Mouse (Mus musculus) spleen, adult 2 months (tissue): Measurements from ENCODE around the gene Atp5d. TPM values are rescaled to one million over a fixed set of nuclear protein-coding genes. Genes with fewer than 3 reads are reported as not detected.

ENCODE experiments used
- DNase-seq, 2 experiments: peaks; one replicate each; pipeline versions ENCODE4 v3.0.0 to v3.0.0-alpha.2; 2012 to 2021; ENCODE audit warnings: low spot score in 2 of 2, low read depth in 1 of 2
- H3K27ac ChIP-seq: fragments of 200-500 bp; 2 replicates; pipeline ENCODE4 v1.5.1; 2012; ENCODE audit warnings: low read length, inconsistent platforms; ENCODE audit not compliant: insufficient read depth
- H3K27me3 ChIP-seq: fragments of 200-500 bp; 2 replicates; pipeline ENCODE4 v1.6.1; 2012; ENCODE audit warnings: mild to moderate bottlenecking, moderate library complexity, low read length, inconsistent platforms; ENCODE audit not compliant: control insufficient read depth, insufficient read depth
- H3K36me3 ChIP-seq: fragments of 200-500 bp; 2 replicates; pipeline ENCODE4 v1.6.1; 2012; ENCODE audit warnings: mild to moderate bottlenecking, low read length, inconsistent platforms; ENCODE audit not compliant: control insufficient read depth, insufficient read depth
- H3K4me1 ChIP-seq: fragments of 200-500 bp; 2 replicates; pipeline ENCODE4 v1.6.1; 2011; ENCODE audit warnings: inconsistent platforms; ENCODE audit not compliant: control insufficient read depth, insufficient read depth, insufficient read length
- H3K4me3 ChIP-seq: fragments of 200-500 bp; 2 replicates; pipeline ENCODE4 v1.5.1; 2011; ENCODE audit warnings: mild to moderate bottlenecking, inconsistent platforms; ENCODE audit not compliant: insufficient read depth, insufficient read length; ENCODE audit errors: extremely low read depth
- CTCF ChIP-seq: fragments of 200-500 bp; IDR thresholded peaks from 2 replicates; pipeline ENCODE4 v1.5.1; 2011; ENCODE audit warnings: mild to moderate bottlenecking, inconsistent platforms; ENCODE audit not compliant: insufficient read depth, insufficient read length, insufficient replicate concordance; ENCODE audit errors: extremely low read depth
- POLR2A ChIP-seq: fragments of 200-500 bp; IDR thresholded peaks from 2 replicates; pipeline ENCODE4 v1.6.1; 2011; ENCODE audit warnings: low read depth, low read length, inconsistent platforms
- WGBS: fragments of 180-500 bp; shearing (Covaris S2); methylation state at CpG from one replicate; pipeline ENCODE4 v1.1.7; 2018; 5-methylcytosine and 5-hydroxymethylcytosine counted together
- polyA plus RNA-seq: library from polyadenylated mRNA; depleted of rRNA; stranded (reverse); fragments of >200 nt; gene quantifications from 2 replicates; pipeline ENCODE4 v1.2.3, GENCODE M21; 2012; rRNA removed

Gene Atp5d
- polyA plus RNA-seq, 1 experiment: 592 TPM

- no peak overlapping the region for H3K27ac ChIP-seq
- 2% methylated on average over 47 of the region's 48 CpGs for WGBS
- H3K4me1 ChIP-seq: peaks cover 7% of the 10 kb centered on the region
- no peak for DNase-seq
- no peak overlapping the region; the same call in 1 of the 2 replicates for H3K4me3 ChIP-seq
- peaks cover 25% of the 10 kb centered on the region for H3K27me3 ChIP-seq
- no peak for TF ChIP-seq POLR2A
- TF ChIP-seq CTCF: no peak
- H3K36me3 ChIP-seq: no peaks in the 10 kb centered on the region
These were observed 52.1 kb downstream of the Atp5d start for GRCm38 (mm10) chr10:80190491-80191051.

GRCm38 (mm10) chr10:80193976-80194375 lies 55.5 kb downstream of the Atp5d start:
- no peak for TF ChIP-seq CTCF
- TF ChIP-seq POLR2A: no peak
- Histone ChIP-seq H3K27ac (no peak overlapping the region), H3K27me3 (peaks cover 20% of the 10 kb centered on the region), H3K4me3 (no peak overlapping the region), H3K4me1 (peaks cover 7% of the 10 kb centered on the region), H3K36me3 (no peaks in the 10 kb centered on the region)
- 87% methylated on average over 6 of the region's 6 CpGs for WGBS
- no peak for DNase-seq

DNA sequence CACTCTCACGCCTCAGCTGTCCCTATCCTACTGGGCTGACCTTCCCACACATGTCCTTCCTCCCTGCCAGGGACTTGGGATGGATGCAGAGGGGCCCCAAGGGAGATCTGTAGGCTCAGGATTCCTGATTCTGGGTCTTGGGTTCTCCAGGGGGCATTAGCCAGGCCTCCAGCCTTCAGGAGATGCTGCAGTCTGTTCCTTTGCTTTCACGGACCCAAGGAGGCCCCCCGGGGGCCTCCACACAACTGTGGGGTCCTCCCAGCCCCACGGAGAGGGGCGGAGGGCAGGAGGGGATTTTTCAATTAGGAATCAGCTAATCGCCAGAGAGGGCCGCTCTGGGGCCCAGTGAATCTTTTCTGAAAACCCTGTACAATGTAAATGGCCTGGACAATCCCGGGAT lies 56.0 kb downstream of the Atp5d start:
- peaks cover 7% of the 10 kb centered on the region for H3K4me1 ChIP-seq
- no peaks in the 10 kb centered on the region for H3K36me3 ChIP-seq
- no peak overlapping the region for H3K4me3 ChIP-seq
- TF ChIP-seq POLR2A (no peak), CTCF (no peak)
- 85% methylated on average over 8 of the region's 8 CpGs for WGBS
- DNase-seq: no peak
- no peak overlapping the region for H3K27ac ChIP-seq
- H3K27me3 ChIP-seq: peaks cover 18% of the 10 kb centered on the region

Other genes starting within 250 kb of the Atp5d start
- 71.5 and 138 TPM in 2 replicates for gene Cfd, start 247.8 kb upstream of the Atp5d start, polyA plus RNA-seq
- 46.4 and 73.7 TPM in 2 replicates for gene Med16, start 229.7 kb upstream of the Atp5d start, polyA plus RNA-seq
- gene Gm26602, start 227.8 kb upstream of the Atp5d start, polyA plus RNA-seq: not detected in 2 replicates
- gene Kiss1r, start 221.7 kb upstream of the Atp5d start, polyA plus RNA-seq: 5.3 and 6.3 TPM in 2 replicates
- 117 and 150 TPM in 2 replicates for gene R3hdm4, start 217.4 kb upstream of the Atp5d start, polyA plus RNA-seq
- gene Arid3a, start 211.6 kb upstream of the Atp5d start, polyA plus RNA-seq: 15.0 and 23.2 TPM in 2 replicates
- 41.2 and 51.6 TPM in 2 replicates for gene Wdr18, start 178.5 kb upstream of the Atp5d start, polyA plus RNA-seq
- gene Grin3b, start 167.9 kb upstream of the Atp5d start, polyA plus RNA-seq: 0.12 and 0.16 TPM in 2 replicates
- 266 and 371 TPM in 2 replicates for gene Tmem259, start 154.3 kb upstream of the Atp5d start, polyA plus RNA-seq
- gene Cnn2, start 150.0 kb upstream of the Atp5d start, polyA plus RNA-seq: 297 and 409 TPM in 2 replicates
- 50.4 and 64.5 TPM in 2 replicates for gene Abca7, start 142.1 kb upstream of the Atp5d start, polyA plus RNA-seq
- gene Arhgap45, start 122.0 kb upstream of the Atp5d start, polyA plus RNA-seq: 492 and 574 TPM in 2 replicates
- 139 and 182 TPM in 2 replicates for gene Polr2e, start 98.8 kb upstream of the Atp5d start, polyA plus RNA-seq
- gene Gpx4, start 91.5 kb upstream of the Atp5d start, polyA plus RNA-seq: 238 and 259 TPM in 2 replicates
- 95.0 and 122 TPM in 2 replicates for gene Sbno2, start 33.1 kb upstream of the Atp5d start, polyA plus RNA-seq
- 120 and 144 TPM in 2 replicates for gene Stk11, start 22.8 kb upstream of the Atp5d start, polyA plus RNA-seq
- gene Cbarp, start 2.2 kb downstream of the Atp5d start, polyA plus RNA-seq: 11.9 and 13.4 TPM in 2 replicates
- gene Midn, start 9.6 kb downstream of the Atp5d start, polyA plus RNA-seq: 128 and 157 TPM in 2 replicates
- gene Cirbp, start 27.4 kb downstream of the Atp5d start, polyA plus RNA-seq: 144 and 151 TPM in 2 replicates
- gene 1600002K03Rik, start 34.3 kb downstream of the Atp5d start, polyA plus RNA-seq: 10.8 TPM in 2 replicates
- 1.3 and 1.8 TPM in 2 replicates for gene Efna2, start 40.9 kb downstream of the Atp5d start, polyA plus RNA-seq
- gene Mum1, start 87.8 kb downstream of the Atp5d start, polyA plus RNA-seq: 35.1 and 42.8 TPM in 2 replicates
- 314 and 402 TPM in 2 replicates for gene Ndufs7, start 110.5 kb downstream of the Atp5d start, polyA plus RNA-seq
- gene Gamt, start 122.4 kb downstream of the Atp5d start, polyA plus RNA-seq: 19.7 and 23.5 TPM in 2 replicates
- 66.8 and 74.5 TPM in 2 replicates for gene Dazap1, start 122.9 kb downstream of the Atp5d start, polyA plus RNA-seq
- gene Rps15, start 153.8 kb downstream of the Atp5d start, polyA plus RNA-seq: 2,107 and 2,204 TPM in 2 replicates
- 0.68 and 1.00 TPM in 2 replicates for gene Apc2, start 157.3 kb downstream of the Atp5d start, polyA plus RNA-seq
- 40.6 and 56.7 TPM in 2 replicates for gene 2310011J03Rik, start 181.9 kb downstream of the Atp5d start, polyA plus RNA-seq
- gene Pcsk4, start 190.9 kb downstream of the Atp5d start, polyA plus RNA-seq: 6.2 and 10.0 TPM in 2 replicates
- 2.1 and 2.5 TPM in 2 replicates for gene Reep6, start 191.3 kb downstream of the Atp5d start, polyA plus RNA-seq
- 8.8 and 14.3 TPM in 2 replicates for gene Adamtsl5, start 209.8 kb downstream of the Atp5d start, polyA plus RNA-seq
- 0.04 TPM in 1 of 2 replicates, not detected in the other for gene Plk5, start 217.8 kb downstream of the Atp5d start, polyA plus RNA-seq
- gene Mex3d, start 249.0 kb downstream of the Atp5d start, polyA plus RNA-seq: 13.4 and 22.6 TPM in 2 replicates